Mouse (Mus musculus) urinary bladder, adult 2 months (tissue): Measurements from ENCODE around the gene Sorbs1. TPM values are rescaled to one million over a fixed set of nuclear protein-coding genes. Genes with fewer than 3 reads are reported as not detected.

ENCODE experiments used
- DNase-seq: peaks from one replicate; pipeline ENCODE4 v3.0.0; 2022; ENCODE audit warnings: low spot score
- polyA plus RNA-seq: library from polyadenylated mRNA; depleted of rRNA; stranded (reverse); fragments of >200 nt; gene quantifications from 2 replicates; pipeline ENCODE4 v1.2.3, GENCODE M21; 2012

The Sorbs1 gene
- polyA plus RNA-seq, 1 experiment, result 313 TPM

DNA sequence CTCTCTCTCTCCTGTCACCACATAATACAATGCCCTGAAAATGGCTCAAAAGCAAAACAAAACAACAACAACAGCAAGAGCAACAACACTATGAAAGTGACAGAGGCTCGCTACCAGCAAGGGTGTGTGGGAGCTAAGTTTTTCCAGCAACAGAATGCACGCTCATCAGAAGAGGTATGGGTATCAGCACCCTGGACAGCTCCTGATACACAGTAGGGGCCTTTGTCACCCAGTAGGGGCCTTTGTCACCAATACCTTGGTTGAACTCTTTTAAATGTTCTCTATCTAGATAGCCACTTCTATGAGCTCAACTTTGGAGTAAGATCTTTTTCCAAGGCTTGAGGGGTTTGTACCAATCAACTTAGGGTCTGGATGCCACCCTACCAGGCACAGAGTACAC lies 138.9 kb downstream of the Sorbs1 start:
- no peak for DNase-seq

DNA sequence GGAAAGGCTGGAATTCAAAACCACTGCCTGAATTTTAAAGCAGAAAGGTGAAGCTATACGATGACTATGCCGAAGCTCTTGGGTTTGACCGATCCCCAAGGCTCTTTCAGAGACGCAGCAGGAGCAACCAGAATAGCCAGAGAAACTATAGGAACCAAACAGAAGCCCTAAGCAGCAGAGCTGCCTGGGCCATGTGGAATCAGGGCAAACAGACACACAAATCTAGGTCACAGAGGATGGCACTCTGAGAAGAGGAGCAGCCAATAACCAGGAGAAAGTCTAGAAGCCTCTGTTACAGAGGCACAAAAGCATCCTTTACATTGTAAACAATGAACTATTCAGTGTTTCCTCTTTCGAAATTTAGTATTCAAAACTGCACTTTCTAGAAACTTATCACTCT lies 140.9 kb downstream of the Sorbs1 start:
- DNase-seq, result no peak

DNA sequence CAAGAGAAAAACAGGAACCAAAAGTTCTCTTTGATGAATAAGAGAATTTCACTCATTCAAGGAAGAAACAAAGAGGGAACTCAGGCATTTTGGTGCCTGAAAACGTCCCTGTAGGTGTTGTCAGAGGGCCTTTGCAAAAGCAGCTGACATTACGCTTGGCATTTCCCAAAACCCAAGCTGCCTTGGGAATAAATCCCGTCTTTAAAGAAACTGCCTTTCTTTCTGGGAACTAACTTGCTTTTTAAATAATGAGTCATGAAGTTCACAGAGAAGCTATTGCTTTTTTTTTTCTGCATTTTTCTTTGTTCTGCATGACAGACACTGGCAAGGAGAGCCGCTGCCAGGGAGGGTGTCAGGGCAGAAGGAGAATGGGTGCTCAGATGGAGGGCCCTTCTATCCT lies 141.7 kb downstream of the Sorbs1 start:
- DNase-seq, result no peak

DNA sequence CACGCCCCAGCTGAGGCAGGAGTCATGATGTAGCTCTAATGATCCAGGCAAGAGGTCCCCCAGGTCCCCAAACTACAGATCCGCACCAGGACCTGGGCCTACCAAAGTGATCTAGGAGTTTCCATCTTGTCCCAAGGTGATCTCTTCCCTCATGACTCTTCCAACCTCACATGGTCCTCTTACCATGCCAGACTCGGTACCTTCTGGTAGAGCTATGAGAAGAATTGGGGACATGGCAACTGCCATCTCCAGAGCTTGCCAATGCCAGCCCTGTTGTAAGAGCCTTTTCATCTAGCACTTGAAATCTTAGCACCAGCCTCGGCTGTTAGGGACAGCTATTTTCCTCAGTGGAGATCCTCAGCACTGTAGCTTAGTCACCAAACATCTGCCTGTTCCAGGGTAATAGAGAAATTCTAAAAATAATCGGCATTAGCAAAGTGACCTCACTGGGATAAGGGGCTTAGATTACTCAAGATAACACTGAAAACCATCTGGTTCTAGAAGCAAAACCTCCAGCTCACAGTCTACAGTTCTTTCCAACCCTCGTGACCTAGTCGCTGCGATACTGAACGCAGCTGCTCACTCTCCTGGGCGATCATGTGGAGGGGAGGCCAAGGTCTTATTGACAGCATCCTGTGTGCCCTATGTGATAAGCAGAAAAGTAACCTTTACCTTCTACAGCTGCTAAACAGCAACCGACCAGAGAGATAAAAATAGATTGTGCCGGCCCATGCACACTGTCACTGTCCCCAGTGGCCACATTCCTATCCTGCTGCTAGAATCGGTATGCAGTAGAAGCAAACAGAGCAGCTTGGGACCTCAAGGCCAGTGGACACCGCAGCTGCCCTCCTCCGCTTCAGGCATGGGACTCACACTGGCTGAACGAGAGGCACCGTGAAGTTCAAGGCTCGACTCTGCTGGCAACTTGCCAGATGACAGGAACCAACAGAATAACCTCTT lies 143.4 kb downstream of the Sorbs1 start:
- no peak for DNase-seq

DNA sequence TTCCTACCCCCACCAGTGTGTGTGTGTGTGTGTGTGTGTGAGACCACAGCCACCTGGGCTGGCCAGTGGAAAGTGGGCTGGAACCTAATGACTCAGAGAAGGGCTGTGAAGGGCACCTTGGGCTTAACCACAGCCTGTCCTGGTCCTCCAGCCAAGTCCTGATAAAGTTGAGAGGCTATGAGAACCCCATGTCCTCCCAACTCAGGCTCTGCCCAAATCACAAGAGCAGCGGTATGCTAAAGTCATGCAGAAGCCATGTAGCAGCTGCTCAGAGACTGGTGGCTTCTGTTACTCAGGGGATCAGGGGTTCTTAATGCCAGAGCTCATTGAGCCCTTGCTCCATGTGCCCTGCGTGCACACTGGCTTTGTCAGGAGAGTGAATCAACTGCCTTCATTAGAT lies 145.1 kb downstream of the Sorbs1 start:
- no peak for DNase-seq

DNA sequence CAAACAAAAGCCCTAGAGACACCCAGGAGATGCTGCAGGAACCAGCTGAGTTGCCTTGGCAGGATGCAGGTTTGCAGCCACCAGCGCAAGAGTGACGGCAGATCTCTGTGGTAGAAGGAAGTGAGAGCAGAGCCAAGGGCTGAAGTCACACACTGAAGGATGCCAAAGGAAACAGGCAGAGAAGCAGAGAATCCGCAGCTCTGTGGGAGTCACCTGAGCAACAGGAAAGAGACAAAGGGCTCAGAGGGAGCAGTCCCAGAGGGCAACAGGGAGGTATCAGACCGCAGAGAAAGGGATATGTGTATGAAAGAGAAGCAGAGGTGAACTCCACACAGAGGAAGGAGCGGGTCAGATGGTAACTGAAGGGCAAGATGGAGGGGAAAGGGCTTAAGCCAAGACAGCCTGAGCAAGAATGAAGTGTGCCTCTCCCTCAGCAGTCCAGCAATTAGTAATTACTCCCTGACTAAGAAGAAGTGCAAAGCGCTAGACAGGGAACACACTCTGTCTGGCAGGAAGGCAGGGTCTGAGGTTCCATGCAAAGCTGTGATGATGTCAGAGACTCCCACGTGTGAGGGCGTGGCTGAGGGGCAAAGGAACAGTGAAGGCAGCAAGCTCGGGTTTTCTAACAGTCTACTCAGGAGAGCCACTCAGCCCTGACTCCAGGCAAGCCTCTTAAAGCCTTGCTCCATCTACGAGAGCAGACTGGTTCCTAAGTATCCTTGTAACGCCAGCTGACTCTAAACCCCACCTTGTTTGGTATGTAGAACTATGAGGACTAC lies 147.2 kb downstream of the Sorbs1 start:
- no peak for DNase-seq

DNA sequence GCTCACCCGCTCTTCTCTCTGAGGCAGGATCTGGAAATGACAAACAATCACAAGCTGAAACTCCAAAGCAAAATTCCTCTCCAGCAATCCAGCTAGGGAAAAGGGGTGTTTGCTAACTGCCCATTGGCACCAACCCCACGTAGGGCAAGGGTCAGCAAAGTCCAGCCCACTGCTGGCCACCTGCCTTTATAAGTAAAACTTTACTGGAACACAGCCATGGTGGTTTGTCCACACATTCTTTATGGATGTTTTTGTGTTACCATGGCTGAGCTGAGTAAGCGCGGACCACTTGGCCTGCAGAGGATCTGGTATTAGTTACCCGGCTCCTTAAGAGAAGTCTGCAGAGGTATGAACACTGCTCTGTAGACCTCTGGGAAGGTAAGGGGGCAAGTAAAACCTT lies 148.4 kb downstream of the Sorbs1 start:
- DNase-seq, result no peak

DNA sequence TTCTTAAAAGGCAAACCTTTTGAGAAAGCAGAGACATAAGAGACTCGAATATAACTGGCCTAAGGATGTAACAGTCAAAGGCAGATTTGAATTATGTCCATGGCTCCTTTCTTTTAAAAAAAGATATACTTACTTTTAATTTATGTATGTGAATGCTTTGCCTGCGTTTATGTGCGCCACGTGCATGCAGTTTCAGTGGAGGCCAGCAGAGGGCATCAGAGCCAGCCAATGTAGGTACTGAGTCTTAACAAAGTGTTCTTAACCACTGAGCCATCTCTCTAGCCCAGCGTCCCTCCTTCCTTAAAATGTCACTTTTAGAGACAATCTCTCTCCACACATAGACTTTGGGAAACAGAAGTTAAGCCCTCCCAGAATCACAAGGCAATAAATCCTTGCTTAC lies 150.1 kb downstream of the Sorbs1 start:
- no peak for DNase-seq

DNA sequence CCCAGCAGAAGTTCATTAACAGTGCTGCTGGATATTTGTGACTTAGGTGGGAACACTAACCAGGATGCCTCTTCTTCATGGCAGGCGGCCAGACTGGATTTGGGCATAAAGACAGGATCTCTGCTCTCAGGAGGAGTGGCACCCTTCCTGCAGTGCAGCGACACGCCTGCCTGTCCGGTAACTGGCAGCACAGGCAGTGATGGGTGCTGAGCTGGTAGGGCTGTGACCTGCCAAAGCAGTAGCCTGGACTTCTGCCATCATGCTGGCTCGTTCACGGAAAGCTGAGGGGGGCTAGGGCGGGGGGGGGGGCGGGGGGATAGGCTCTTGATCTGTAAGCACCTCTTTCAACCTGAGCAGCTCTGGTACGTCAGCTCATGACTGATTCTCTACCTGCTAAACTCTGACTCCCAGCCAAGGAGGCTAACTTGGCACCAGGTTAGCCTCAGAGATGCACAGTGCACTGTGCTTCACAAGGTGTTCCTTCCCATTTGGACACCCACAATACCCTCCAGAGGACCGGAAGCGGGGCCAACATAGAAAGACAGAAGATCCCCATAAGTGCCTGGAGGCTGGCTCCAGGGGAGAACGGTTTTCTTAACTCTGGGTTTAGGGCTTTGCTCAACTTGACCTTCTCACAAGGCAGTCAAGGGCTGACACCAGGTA lies 151.2 kb downstream of the Sorbs1 start:
- DNase-seq, result no peak

DNA sequence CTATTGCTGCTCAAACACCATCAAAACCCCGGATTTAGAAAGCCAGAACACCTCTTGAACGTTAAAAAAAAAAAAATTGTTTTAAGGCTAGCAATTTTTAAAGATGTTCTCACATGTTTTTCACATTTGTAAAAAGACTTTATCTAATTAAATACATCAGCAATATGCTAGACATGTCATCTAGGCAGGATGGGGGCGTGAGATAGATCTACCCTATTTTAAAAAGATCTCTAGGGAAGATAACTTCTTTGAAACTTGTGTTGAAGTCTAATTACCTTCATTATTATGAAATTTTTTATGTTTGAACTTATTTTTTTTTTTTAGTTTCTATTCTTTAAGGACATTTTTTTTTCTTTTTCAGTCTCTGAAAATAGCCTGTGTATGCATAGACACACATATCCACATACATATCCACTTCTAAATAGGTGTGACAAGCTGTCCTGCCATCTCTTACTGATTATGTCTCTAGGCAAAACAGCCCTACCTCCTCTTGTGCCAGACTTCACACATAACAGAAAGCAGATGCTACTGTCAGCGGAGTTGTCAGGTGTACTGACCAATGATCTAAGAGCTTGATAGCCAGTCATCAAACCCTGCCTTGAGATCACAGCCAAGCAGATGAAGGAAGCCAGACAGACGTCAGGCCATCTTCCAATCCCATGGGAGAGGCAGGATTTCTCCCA lies 153.7 kb downstream of the Sorbs1 start:
- no peak for DNase-seq

DNA sequence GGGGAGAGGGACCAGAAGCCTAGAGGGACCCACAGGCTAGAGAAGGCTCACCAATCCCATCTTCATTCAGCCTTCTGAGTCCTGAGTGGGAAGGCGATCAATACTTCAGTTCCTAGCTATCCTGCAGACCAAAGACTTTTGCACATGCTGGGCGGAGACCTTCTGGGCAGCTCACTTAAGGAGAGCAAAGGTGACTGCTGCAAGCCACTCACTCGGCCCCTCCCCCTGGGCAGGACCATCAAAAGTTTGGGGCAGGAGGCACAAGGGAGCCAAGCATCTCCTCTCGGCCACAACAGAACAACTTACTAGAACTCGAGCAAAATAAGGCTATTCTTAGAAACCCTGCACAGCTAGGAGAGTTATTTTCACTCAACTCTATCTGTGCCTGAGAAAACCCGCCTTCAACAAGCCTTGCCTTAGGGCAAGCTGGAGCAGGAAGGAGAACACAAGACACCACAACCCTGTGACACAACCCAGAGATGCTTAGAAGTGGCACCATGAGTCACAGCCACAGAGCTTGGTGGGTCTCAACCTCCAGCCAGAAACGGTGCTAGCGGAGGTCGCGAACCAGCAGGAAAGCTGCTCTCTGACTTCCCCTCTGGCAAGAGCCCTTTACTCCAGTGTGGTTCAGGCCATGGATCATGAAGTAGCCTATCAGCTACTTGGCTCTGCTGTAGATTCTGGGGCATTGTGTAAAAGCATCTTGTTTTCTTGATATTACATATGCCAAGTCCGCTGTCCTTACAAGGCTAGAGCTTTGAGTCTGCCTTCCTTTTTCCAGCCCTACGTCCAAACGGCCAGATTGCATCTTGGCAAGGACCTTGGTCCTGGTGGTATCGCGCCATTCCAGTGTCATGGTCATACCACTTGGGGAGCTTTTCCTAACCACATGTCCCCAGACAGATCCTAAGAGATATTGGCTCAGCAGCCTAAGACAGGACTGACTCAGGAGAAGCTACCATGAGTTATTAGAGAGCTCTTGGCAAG lies 156.8 kb downstream of the Sorbs1 start:
- DNase-seq, result no peak

DNA sequence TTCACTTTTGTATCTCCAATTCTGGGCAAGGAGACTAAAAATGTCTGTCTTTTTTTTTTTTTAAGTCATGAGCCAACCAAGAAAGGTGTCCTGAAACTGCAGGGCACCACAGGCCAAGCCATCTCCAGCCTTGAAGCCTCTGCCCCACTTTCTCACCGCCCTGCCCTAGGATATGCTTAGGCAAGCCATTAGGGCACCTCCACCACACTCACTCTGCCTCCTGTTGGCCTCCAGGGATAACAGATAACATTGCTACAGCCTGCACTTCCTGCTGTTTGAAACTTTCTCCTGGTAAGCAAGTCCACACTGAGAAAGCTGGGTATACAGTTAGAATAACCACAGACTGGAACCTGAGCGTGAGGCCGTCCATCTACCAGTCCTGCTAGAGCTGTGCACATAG lies 158.5 kb downstream of the Sorbs1 start:
- no peak for DNase-seq

DNA sequence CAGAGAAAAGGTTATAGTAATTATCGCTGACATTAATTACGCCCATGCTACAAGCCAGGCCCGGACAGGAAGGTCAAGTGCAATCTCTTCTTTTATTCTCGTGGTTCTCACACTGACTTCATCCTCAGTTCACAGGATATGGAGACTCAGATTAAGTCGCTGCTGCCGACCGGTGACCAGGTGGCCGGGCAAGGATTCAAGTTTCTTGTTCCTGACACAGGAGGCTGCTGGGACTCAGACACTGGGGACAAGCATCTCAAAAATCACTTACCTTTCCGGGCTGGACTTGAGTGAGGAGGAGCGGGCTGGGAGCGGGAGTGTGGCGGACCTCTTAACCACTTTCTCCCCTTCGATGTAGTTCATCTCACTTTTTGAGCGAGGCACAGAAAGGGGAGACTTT lies 161.6 kb downstream of the Sorbs1 start:
- no peak for DNase-seq

DNA sequence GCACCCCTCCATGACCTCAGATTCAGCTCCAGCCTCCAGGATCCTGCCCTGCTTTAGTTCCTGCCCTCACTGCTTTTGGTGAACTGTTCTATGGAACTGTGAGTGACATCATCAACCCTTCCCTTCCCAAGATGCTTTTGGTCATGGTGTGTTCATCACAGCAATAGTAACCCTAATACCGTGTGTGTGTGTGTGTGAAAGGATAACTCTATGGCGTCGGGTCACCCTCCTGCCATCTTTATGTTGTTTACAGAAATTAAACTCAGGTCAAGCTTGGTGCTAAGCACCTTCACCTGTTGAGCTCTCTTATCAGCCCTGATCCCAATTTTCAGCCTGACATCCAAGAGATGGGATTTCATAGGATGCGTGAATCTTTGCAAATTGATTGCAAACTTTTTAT lies 162.7 kb downstream of the Sorbs1 start:
- no peak for DNase-seq

DNA sequence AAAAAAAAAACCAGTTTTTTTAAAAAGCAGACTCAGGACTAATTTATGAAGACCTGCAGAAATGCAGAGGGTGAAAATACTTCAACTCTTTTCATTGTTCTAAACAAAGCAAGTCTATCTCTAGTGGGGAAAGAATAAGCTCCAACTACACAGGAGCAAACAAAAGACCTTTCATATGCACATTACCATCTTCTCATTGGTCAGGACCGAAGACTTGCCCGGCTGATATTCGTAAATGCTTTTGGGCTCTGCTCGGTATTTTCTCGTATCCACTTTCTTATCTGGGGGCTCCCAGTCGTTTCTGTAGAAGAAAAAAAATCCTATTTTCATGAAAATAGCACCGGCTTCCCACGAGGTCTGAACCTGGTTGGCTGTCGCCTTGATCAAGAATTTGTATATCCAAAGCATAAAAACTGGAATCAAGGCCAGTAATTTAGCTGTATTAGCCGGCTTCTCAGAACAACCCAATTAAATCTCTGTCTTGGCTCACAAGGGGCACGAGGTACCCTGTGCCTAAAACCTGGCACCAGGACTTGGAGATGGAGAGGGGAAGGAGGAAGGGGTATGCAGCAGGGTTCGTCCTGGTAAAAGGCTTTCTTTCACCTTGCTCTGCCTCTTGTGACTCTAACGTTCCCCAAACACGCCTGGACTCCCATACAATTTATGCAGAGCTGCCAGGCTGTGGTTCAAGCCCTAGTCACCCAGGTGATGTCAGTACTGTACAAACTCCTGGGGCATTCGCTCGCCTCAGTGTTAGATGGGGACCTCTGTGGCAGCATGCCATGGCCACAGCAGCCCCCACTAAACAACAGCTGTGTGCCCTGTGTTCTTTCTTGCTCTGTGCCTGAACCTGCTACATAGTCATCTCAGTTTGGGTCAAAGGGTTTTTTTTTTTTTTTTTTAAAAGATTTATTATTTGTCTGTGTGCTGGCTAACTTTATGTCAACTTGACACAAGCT lies 163.6 kb downstream of the Sorbs1 start:
- DNase-seq, result no peak

DNA sequence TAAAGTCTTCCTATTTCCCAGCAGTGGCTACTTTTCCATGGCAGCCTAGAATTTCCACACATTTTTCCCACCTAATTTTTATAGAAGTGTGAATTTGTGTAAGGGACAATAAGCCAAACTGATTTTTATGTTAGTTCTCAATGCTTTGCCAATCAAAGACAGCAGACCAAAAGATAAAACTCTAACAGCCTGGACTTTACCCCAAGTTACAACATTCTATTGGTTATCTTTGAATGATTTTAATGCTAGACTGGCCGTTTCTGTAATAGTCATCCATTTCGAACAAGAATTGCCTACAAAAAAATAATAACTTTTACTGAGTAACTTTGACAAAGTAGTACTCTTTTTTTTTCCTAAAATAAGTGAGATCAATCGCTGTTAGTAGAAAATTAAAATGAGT lies 164.3 kb downstream of the Sorbs1 start:
- DNase-seq, result no peak

DNA sequence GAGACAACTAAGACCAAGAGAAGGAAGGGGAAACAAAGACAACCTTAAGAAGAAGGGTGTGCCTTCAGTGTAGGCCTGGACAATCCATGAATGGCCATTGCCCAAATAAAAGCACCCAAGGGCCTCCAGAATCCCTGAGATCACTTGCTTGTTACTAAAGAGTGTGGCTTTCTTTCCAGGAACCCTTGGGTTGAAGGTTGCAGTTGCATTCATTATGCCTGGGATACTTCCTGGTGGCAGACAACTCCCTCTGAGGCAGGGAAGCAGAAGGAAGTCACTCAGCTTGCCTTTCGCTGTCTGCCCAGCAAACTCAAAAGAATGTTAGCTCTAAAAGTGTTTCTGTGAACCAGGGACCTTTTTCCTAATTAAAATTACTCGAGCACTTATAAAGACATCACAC lies 164.9 kb downstream of the Sorbs1 start:
- no peak for DNase-seq

DNA sequence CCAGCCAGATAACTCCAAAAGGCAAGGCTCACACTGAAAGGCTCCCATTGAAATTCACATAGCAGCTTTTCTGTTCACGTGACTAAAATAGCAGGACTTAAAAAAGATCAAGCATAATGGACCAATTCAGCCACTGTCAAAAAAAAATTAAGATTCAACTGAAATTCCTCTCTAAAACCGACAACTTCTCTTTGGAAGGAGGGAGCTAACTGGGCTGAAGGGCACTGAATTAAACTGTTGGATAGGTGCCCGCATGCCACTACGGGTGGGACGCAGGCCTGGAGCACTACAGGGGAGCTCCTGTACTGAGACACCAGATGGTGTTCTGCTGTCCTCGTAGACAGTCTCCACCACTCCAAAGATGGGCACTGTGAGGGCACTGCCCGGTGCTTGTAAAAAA lies 165.4 kb downstream of the Sorbs1 start:
- DNase-seq, result no peak

DNA sequence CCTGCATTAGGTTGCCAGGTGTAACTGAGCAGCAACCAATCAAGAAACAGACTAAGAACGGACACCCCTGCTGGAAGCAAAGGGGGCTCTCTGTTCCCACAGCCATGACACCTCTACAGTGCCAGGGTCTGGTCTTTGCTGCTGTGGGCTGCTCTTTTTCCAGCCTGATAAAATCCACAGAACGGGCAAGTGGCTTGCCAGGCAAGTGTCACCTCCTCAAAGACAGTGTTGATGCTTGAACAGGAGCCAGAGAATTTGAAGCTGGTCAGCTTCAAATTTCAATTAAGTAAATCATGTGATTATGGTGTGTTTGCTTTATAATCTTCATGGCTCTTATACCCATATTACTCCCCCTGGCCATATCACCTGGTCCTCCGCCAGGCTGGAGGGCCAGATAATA lies 166.7 kb downstream of the Sorbs1 start:
- no peak for DNase-seq
